Mouse (Mus musculus): ENCODE measurements around the gene Dapk2. TPM values are rescaled to one million over a fixed set of nuclear protein-coding genes. Genes with fewer than 3 reads are reported as not detected.

Dapk2 gene
- total RNA-seq, 2 experiments from 2014 or later: 5.1 to 5.3 TPM

GRCm38 (mm10) chr9:66181826-66182678 lies 24.0 kb downstream of the Dapk2 start:
- no peak for DNase-seq
- intact Hi-C loops (cut with DNase I): no loop called here

DNA sequence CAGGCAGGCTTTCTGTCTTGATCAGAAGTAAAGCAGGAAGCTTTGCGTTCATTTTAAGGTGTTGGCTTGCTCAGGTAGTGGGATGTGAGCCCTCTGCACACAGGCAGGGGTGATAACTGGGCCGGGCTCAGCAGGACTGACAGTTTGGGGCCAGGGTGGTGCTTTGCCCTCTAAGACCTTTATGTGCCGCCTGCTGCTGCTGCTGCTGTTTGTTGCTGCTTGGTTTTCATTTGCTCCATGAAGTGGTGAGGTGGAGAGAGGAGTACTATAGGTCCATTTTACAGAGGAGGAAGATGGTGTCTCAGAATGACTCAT lies 24.6 kb downstream of the Dapk2 start:
- DNase-seq: no peak
- intact Hi-C loops (cut with DNase I): no loop called here

DNA sequence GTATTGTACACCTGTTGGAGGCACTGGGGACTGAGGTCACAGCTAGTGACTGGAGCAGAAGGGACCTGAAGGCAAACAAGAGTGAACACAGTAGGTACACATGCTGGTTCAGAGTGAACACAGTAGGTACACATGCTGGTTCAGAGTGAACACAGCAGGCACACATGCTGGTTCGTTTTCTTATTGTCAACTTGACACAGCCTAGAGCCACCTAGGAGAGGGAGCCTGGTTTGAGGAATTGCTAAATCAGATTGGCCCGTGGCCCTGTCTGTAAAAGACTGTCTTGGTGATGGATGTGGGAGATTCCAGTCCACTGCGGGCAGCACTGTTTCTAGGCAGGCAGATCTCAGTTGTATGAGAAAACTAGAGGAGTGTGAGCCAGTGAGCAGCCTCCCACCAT lies 25.0 kb downstream of the Dapk2 start:
- DNase-seq: no peak
- intact Hi-C loops (cut with DNase I): no loop called here

DNA sequence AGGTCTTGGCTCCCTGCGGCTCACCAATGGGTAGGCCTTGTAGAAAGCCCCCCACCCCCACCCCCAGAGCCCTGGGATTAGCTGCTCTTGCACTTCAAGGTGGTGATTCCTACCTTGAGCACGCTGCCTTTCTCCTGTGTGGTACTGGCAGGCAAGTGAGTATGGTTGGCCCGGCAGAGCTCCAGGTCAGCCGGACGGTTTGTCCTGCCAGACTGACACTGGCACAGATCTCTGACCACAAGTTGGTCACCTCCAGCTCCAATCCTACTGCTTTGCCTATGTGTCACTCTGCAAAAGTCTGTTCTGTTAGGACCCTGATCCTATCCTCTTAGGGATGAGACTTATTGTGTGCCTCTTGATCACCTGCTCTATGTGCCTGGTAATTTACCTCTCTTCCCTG lies 26.5 kb downstream of the Dapk2 start:
- intact Hi-C loops (cut with DNase I): no loop called here
- no peak for DNase-seq

GRCm38 (mm10) chr9:66186426-66186825 lies 28.4 kb downstream of the Dapk2 start:
- intact Hi-C loops (cut with DNase I): no loop called here
- no peak for DNase-seq

- intact Hi-C loops (cut with DNase I): no loop called here
- DNase-seq: no peak
Observed at GRCm38 (mm10) chr9:66189026-66189425, 31.0 kb downstream of the Dapk2 start.

GRCm38 (mm10) chr9:66194003-66194402 lies 36.0 kb downstream of the Dapk2 start:
- DNase-seq: no peak
- intact Hi-C loops (cut with DNase I): no loop called here

DNA sequence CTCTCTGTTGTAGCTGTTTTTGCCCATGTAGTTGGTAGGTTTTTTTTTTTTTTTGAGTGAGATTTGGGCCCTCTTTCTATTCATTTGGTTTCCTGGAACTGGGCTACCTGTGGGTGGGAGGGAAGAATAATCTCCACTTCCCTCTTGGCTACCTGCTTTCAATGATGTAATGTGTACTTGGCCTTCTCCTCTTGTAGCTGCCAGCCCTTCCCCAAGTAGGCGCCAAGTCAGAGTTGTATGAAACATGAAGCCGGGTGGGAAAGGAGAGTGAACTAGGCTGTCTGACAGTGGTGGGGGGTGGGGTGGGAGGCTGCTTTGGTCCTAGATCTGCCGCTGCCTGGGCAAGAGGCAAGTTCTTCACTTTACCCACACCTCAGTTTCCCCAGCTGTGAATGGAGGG lies 38.5 kb downstream of the Dapk2 start:
- intact Hi-C loops (cut with DNase I): no loop called here
- DNase-seq: no peak

- DNase-seq: no peak
- intact Hi-C loops (cut with DNase I): no loop called here
Observed at GRCm38 (mm10) chr9:66198533-66198932, 40.5 kb downstream of the Dapk2 start.

- intact Hi-C loops (cut with DNase I): no loop called here
- DNase-seq: no peak
Observed at GRCm38 (mm10) chr9:66199657-66200410, 41.8 kb downstream of the Dapk2 start.

GRCm38 (mm10) chr9:66200411-66200789 lies 42.4 kb downstream of the Dapk2 start:
- intact Hi-C loops (cut with DNase I): no loop called here
- no peak for DNase-seq

DNA sequence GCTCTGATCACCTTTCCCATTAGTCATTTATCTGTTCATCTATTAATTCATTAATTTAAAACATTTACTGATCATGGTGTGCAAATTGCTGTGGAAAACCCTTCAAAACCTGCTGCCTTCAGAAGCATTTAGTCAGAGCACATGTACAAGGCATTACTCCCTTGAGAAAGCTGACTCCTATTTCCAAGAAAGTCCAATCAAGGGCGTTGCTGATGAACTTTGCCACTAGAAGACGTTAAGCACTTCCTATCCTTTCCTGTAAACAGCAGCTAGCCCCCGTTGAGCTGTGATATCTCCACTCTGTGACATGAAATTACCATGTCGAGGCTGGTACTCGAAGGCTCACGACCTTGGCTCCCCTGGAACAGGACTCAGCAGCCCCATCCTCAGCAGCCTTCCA lies 43.6 kb downstream of the Dapk2 start:
- intact Hi-C loops (cut with DNase I): no loop called here
- DNase-seq: no peak

GRCm38 (mm10) chr9:66202463-66202862 lies 44.4 kb downstream of the Dapk2 start:
- no peak for DNase-seq
- intact Hi-C loops (cut with DNase I): no loop called here

- intact Hi-C loops (cut with DNase I): no loop called here
- no peak for DNase-seq
Observed at GRCm38 (mm10) chr9:66205702-66206101, 47.7 kb downstream of the Dapk2 start.

GRCm38 (mm10) chr9:66206825-66207224 lies 48.8 kb downstream of the Dapk2 start:
- intact Hi-C loops (cut with DNase I): no loop called here
- DNase-seq: peak; percentile 39 to 52

- no peak for DNase-seq
- intact Hi-C loops (cut with DNase I): loop anchor here (5.0 kb wide), 1 partner anchor 66 kb away; no protein-coding TSS in a partner anchor
Observed at GRCm38 (mm10) chr9:66211420-66211819, 53.4 kb downstream of the Dapk2 start.

- intact Hi-C loops (cut with DNase I): loop anchor here (5.0 kb wide), 1 partner anchor 65 kb away; no protein-coding TSS in a partner anchor
- no peak for DNase-seq
Observed at GRCm38 (mm10) chr9:66212088-66212487, 54.1 kb downstream of the Dapk2 start.

DNA sequence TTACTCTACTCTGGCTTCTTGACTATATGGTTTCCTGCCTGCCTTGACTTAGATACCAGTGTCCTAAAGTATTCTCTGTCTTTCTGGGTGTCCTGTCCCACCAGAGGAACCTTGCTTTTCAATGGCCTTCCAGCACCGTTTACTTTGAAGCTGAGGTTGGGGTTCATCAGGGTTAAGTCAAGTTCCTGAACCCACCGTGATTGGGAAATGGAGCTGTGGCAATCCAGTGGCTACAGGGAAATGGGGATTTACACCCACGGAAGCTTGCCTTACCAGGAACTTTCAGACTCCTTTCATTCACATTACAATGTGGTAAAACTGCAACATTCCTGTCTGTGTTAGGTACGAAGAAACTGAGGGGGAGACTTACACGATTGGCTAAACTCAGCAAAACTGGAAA lies 54.8 kb downstream of the Dapk2 start:
- intact Hi-C loops (cut with DNase I): loop anchor here (5.0 kb wide), 1 partner anchor 64 kb away; no protein-coding TSS in a partner anchor

DNA sequence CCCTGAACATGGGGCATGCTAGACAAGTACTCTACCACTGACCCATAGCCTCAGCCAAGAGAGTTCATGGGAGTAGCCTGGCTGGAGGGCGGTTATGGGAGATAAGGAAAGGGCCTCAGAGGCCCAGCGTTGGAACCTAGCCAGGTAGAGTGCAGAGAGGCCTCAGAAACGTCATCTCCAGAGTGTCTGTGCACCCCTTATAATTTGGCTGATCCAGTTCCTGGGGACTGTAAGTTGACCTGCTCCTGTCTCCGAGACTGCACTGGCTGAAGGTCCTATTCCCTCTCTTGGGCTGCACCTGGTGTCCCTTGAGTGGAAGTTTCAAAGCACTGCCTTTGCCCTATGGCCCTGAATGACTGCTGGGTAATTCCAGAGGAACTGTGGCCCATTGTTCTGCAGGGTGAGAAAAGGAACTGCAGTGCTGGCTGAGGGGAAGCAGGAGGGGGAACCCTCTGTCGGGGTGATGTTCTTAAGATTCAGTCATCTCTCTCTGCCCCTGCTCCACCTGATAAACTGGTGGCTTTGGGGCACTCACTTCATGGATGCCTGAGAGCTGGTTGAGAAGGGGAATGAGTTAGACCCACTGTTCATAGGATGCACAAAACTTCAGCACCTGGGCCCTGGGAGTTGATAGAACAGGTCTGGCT lies 55.5 kb downstream of the Dapk2 start:
- peak; percentile 71 to 72 for DNase-seq
- intact Hi-C loops (cut with DNase I): loop anchor here (2.0 to 5.0 kb wide), 2 partner anchors 31 to 64 kb away; no protein-coding TSS in a partner anchor

More for the DNA sequence above, 54.8 kb downstream of the Dapk2 start:
- no peak for DNase-seq

DNA sequence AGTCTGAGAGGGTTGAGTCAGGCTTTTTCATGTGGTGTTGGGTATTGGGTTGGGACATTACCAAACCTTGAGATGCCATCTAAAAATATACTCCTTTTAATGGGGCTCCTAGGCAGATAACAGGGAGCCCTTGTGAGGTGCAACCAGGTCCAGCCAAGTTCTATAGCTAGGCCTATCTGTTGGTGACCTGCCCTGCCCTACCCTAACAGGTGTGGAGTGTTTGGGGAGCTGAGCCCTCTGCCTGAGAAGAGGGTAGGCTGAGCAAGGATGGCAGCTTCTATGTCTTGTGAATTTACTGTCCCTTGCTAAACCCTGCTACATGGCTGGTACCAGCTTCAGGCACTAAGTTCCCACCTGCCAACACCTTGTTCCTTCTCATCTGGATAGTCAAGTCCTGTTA lies 57.5 kb downstream of the Dapk2 start:
- no peak for DNase-seq
- intact Hi-C loops (cut with DNase I): loop anchor here (2.0 kb wide), 1 partner anchor 29 kb away; no protein-coding TSS in a partner anchor

DNA sequence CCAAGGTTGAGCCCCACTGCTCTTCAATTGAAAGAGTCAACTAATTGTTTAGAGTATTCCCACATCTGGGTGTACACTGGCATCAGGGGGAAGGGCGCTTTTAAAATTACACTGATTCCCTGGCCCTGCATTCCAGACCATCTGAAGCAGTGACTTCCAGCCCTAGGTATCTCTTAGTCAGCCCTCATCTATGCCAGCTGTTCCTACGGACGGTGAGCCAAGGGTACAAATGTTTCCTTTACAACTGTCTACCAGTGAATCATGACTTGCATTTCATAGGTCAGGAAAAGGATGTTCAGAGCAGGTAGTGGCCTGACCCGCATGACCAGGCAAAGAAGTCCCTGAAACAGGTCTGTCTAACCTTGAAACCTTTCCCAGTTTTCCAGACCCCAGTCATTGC lies 59.9 kb downstream of the Dapk2 start:
- intact Hi-C loops (cut with DNase I): no loop called here
- DNase-seq: no peak
